Mouse (Mus musculus) gastrocnemius, postnatal 25 days (tissue): ENCODE measurements around the gene Slc35f4. TPM values are rescaled to one million over a fixed set of nuclear protein-coding genes. Genes with fewer than 3 reads are reported as not detected.

ENCODE experiments used
- DNase-seq: peaks from one replicate; pipeline ENCODE4 v3.0.0; 2022
- total RNA-seq, 2 experiments: library from RNA; stranded (reverse); gene quantifications; 1 replicate in 1 of 2; 2 replicates in 1 of 2; pipeline ENCODE4 v1.2.3; 2021

Slc35f4 gene
- total RNA-seq, 2 experiments from 2014 or later: not detected

- no peak for DNase-seq
Measured at GRCm38 (mm10) chr14:49348164-49348896, 177.5 kb downstream of the Slc35f4 start.

- DNase-seq: no peak
Measured at GRCm38 (mm10) chr14:49345835-49346234, 180.0 kb downstream of the Slc35f4 start.

DNA sequence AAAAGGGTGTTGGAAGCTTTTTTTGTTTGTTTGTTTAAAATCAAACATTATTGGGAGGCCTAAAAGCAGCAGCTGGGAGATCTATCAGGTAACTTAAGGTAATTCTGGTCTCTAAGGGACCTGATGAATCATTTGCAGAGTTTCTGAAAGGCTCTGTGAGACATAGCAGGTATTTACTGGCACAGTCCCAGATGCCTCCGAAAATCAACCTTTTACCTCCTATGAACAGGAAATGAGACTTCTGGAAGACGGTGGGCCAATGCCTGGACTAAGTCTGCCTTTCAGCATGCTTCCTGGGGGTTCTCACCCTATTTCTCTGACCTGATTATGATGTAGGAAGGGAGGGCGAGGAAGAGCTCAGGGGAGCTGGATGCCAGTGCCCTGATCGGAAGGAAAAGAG, 188.8 kb downstream of the Slc35f4 start:
- no peak for DNase-seq

DNA sequence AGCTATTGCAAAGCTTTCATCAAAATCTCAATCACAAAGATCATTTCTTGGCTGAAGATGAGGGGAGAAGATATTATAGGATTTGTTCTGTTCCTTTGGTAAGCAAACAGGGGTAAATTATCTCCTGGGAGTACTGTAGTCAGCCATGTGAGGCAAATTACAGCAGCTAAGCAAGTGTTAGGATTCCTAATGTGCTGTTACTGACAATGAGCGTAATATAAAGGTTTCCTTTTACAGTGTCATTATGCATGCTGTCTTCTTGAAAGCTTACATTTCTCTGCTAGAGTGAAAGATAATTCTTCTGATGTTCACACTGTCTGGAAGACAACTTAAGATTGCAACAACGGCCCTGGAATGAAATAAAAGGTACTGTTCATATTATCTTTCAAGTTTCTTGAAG, 192.0 kb downstream of the Slc35f4 start:
- no peak for DNase-seq

GRCm38 (mm10) chr14:49316493-49316894, 209.4 kb downstream of the Slc35f4 start:
- DNase-seq: no peak

DNA sequence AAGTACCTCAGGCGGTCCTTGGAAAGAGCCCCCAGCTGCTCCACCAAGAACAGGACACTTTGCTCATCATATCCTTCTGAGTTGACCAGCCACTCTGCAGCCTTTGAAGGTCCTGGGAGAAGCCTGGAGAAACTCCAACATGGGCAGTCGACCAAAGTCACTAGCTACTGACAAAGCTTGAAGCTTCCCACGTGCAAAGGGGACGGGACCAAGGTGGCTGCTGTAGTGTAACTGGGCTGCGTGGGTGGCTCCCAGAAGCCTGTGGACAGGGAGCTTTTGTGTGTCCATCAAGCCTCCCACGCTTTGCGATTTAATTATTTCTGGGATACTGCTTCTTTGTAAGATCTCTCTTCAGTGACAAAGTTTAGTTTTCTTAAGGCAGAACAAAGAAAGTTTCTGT, 211.9 kb downstream of the Slc35f4 start:
- DNase-seq: no peak

- no peak for DNase-seq
Measured at GRCm38 (mm10) chr14:49313376-49313775, 212.5 kb downstream of the Slc35f4 start.

DNA sequence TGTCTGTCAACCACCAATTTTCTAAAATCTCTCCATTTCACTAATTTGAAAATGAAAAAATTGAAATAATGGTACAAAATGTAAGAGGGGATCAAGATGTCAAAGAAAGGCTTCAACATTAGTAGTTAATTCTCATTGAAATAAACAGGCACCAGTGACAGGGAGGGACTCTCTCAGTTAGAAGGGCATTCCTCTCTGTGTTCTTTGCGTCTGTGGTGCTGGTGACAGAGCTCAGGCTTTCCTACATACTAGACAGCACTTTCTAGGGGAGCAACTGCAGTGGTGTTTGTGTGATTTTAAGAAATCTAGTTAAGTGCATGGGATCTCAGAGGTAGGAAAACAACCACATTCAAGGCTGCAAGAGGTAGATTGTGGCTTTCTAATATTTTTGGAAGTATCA, 214.3 kb downstream of the Slc35f4 start:
- no peak for DNase-seq

- no peak for DNase-seq
Measured at GRCm38 (mm10) chr14:49311091-49311492, 214.8 kb downstream of the Slc35f4 start.

- no peak for DNase-seq
Measured at GRCm38 (mm10) chr14:49309670-49310069, 216.2 kb downstream of the Slc35f4 start.

- no peak for DNase-seq
Measured at GRCm38 (mm10) chr14:49308591-49308990, 217.3 kb downstream of the Slc35f4 start.

DNA sequence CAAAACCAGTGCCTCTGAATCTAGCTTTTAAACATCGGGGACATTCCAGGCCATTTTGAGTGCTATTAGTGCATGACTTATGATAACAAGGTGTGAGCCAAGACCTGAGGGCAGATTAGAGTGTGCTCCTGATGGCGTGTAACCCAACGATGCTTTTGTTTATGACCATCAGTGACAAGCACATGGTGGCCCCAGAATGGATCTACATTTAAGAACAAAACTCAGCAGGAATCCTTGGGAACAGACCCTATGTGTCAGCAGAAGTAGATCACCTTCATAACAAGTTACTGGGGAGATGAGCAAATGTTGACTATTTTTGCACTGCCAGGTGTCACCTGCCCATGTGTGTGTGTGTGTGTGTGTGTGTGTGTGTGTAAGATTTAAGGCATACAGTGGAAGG, 218.0 kb downstream of the Slc35f4 start:
- no peak for DNase-seq

DNA sequence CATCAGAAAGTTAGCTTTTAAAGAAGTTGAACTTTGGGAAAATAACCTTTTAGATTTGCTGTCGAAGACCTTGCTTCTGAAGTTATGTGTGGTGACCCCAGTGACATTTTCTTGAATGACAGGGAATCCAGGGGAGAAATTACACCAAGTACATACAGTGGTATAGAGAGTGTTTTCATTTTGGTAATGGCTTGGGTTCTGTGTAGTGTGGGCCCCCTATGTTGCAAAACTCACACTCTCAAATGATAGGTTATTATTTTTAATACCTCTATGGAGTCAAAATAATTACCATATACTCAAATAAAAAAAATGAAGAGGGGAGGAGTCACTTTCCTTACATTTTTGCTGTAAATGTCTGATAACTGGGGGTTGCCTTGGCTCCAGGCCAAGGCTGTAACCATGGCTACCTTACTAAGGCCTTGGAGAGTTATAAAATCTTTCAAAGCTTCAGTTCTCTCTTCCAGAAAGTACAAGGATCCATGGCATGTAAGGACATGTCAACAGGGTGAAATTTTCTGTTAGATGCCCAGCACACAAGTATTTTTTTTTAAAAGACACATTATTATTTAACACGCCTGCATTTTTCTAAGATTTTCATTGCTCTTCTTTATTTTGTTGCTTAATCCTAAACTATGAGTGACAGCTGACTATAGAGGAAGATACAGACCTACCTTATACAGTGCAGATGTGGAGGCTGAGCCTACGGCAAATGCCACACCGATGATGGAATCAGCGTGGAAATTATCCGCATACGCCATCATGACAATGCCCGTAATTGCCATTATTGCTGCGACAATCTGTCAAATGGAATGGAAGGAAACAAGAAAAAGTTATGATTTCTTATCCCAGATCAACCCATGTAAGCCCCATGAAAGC, 220.1 kb downstream of the Slc35f4 start:
- no peak for DNase-seq

DNA sequence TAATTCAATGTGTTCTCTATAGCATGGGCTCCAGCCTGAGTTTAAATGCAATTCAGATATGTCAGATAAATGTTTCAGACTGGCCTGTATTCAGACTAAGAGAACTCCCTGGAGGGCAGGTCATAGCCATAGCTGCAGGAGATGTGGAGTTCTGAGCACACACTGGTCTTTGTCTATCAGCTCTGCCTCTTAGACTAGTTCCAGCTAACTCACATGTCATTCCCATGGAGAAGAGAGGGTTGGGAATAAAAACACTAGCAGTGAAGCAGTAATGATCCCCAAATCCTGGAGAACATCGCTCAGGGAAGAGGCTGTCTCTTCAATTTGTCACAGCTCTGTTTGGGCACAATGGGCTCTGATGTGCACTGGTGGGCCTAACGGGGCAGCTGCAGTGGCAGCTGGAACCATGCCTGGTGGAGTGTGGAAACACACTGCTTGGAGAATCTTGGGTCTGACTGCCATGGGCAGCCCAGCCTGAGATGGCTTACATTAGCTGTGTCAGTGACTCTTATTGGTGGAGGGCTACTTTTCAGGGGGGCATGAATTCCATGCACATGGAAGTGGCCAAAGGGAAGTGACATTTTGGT, 223.5 kb downstream of the Slc35f4 start:
- no peak for DNase-seq

DNA sequence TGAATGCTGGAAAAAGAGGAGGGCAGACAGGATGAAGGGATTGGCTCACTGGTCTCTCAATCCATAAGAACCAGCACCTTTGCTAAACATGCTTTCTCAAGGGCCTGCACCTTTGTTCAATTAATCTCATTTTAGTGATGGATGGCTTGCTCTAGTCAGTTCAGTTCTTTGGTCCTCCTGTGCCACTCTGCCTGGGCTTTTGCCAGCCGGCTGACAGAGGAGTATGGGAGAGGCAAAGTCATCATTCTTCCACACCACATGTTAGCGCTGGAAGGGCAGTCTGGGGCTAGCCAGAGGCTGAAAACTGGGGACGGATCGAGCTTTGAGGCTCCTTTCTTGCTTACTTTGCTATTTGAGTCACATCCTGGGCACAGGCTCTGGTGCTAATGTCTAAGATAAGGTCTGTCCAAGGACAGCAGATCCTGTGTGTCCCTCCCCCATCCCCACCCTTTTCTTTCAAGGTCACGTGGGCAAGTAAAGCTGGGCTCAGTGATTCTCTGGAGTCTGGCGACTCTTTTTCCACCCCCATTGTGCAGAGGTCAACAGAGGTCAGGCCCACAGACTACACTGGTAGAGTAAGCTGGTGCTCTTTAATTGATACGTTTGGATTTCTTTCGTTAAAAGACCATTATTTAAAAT, 224.7 kb downstream of the Slc35f4 start:
- DNase-seq: no peak

DNA sequence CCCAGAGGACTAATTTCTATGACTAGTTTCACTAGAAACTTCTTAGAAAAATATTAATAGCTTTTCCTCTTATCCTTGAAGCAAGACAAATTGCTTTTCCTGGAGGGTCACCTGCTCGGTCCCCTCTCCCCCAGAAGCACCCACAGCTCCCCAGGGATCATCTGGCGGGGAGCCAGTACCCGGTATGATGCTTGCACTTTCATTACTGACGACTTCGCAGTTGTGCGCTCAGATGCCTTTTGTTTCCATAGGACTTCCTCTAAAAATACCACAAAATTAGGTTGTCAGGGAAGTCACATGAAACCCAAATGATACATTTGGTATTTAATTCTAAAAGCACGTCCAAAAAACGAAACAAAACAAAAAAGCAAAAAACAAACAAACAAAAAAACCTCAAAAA, 225.5 kb downstream of the Slc35f4 start:
- DNase-seq: no peak

DNA sequence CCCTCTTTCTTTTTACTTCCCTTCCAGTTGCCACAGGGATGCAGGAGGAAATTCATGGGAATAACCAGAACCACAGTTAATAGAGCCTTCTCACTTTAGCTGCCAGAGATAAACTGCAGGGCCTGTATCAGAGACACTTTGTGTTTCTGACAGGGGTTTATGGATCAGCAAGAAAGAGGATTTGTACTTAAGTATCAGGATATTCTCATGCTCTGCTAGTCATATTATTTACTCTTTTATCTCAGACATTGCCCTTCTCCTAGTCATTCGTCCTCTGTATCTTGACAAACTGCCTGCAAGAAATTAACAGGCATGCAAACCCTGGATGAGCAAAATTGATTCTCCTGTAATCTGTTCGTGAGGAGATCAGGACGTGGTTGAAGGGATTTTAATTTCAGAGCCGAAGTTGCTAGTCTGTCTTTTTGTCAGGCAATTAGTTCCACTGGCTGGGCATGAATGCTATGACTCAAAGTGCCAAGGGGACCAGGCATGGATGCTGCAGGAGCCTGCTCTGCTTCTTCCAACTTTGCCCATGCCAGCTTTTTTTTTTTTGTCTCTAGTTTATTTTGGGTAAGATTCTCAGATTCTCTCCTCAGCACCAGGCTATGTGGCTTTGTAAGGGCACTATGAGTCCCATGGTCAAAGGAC, 231.9 kb downstream of the Slc35f4 start:
- DNase-seq: no peak

DNA sequence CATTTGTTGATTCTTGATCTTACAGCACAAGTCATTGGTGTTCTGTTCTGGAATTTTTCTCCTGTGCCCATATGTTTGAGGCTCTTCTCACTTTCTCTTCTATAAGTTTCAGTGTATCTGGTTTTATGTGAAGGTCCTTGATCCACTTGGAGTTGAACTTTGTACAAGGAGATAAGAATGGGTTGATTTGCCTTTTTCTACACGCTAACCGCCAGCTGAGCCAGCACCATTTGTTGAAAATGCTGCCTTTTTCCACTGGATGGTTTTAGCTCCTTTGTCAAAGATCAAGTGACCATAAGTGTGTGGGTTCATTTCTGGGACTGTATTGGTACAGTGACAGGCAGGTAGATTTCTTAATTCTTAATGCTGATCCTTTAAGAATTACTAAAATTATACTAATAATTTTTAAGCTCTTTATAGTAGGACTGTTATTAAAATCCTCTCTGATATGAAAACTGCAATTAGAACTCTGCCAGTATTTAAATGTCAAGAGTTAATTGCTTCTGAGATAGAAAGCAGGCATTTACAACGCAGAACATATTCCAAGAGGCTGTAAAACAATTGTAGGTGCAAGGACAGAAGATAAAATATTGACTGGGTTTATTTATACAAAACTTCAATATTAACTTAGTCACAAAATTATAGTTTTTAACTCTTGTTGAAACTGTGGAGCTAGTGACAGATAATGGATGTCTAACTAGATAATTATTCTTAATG, 235.7 kb downstream of the Slc35f4 start:
- no peak for DNase-seq

GRCm38 (mm10) chr14:49283784-49284655, 241.8 kb downstream of the Slc35f4 start:
- DNase-seq: no peak

DNA sequence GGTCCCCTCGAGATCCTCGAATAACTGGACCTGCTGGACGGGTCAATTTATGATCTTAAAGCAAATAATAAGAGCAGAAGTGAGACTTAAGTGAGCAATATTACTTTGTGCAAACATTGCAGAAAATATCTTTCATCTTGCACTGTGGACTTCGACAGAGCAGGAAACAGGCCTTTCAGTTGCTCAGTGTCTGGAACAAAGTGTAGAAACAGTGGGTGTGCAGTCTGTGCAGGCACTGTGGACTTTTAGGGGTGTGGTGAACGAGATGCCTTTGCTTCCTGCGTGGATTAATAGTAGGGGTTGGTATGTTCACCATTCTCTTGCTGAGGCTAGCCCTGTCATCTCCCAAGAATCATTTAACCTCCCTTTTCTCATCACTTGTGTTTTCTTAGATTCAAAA, 247.0 kb downstream of the Slc35f4 start:
- DNase-seq: no peak
